Mouse (Mus musculus) midbrain, embryonic 16.5 days (tissue): Measurements from ENCODE around the gene Tmx1. TPM values are rescaled to one million over a fixed set of nuclear protein-coding genes. Genes with fewer than 3 reads are reported as not detected.

Experiments
- ATAC-seq: fragments of 200-750 bp; cut with Nextera tagmentation; 2 replicates; pipeline ENCODE4 v1.8.0; 2017; ENCODE audit warnings: moderate TSS enrichment
- H3K27ac ChIP-seq: fragments of 300-500 bp; sonication (generic); 2 replicates; pipeline ENCODE4 v1.5.1; 2014; ENCODE audit warnings: mild to moderate bottlenecking, low read length, mixed read lengths
- H3K27me3 ChIP-seq: fragments of 300-500 bp; sonication (generic); 2 replicates; pipeline ENCODE4 v1.6.1; 2014; ENCODE audit warnings: low read depth, low read length, mixed read lengths; ENCODE audit not compliant: control insufficient read depth, insufficient read depth
- H3K36me3 ChIP-seq: fragments of 300-500 bp; sonication (generic); 2 replicates; pipeline ENCODE4 v1.6.1; 2014; ENCODE audit warnings: mild to moderate bottlenecking, low read length, moderate library complexity, mixed read lengths; ENCODE audit not compliant: control insufficient read depth, insufficient read depth
- H3K4me1 ChIP-seq: fragments of 300-500 bp; sonication (generic); 2 replicates; pipeline ENCODE4 v1.6.1; 2014; ENCODE audit warnings: mild to moderate bottlenecking, low read length, mixed read lengths; ENCODE audit not compliant: control insufficient read depth, insufficient read depth
- H3K4me2 ChIP-seq: fragments of 300-500 bp; sonication (generic); 2 replicates; pipeline ENCODE4 v1.6.1; 2014; ENCODE audit warnings: mild to moderate bottlenecking, low read length, mixed read lengths
- H3K4me3 ChIP-seq: fragments of 300-500 bp; sonication (generic); 2 replicates; pipeline ENCODE4 v1.5.1; 2014; ENCODE audit warnings: low read depth, mild to moderate bottlenecking, low read length, moderate library complexity, mixed read lengths
- H3K9ac ChIP-seq: fragments of 300-500 bp; sonication (generic); 2 replicates; pipeline ENCODE4 v1.6.1; 2014; ENCODE audit warnings: low read depth, low read length, mixed read lengths
- H3K9me3 ChIP-seq: fragments of 300-500 bp; sonication (generic); replicated peaks from 2 replicates; pipeline ENCODE4 v1.6.1; 2014; ENCODE audit warnings: mild to moderate bottlenecking, low read length, mixed read lengths; ENCODE audit not compliant: control insufficient read depth, poor library complexity, severe bottlenecking
- WGBS: fragments of 180-500 bp; shearing (Covaris S2); extraction: QIAGEN DNeasy Blood & Tissue Kit; methylation state at CpG from one replicate; pipeline ENCODE4 v1.1.7; 2014; 5-methylcytosine and 5-hydroxymethylcytosine counted together
- polyA plus RNA-seq: library from polyadenylated mRNA; unstranded; fragments of >200 nt; fragmentation: Nextera tagmentation; extraction: Ambion mirVana; gene quantifications from 2 replicates; pipeline ENCODE4 v1.2.1, GENCODE M21; 2015

Tmx1 gene
- polyA plus RNA-seq, 1 experiment from 2014 or later, result 148 TPM

- Histone ChIP-seq H3K36me3 (no peaks in the 10 kb centered on the region), H3K27ac (no peak overlapping the region), H3K4me2 (no peak overlapping the region), H3K27me3 (no peaks in the 10 kb centered on the region), H3K9ac (no peak overlapping the region), H3K4me1 (no peaks in the 10 kb centered on the region), H3K4me3 (no peak overlapping the region), H3K9me3 (no peaks in the 10 kb centered on the region)
- 74% methylated on average over 16 of the region's 16 CpGs for WGBS
- no peak for ATAC-seq
Measured at GRCm38 (mm10) chr12:70476884-70477576, 24.1 kb downstream of the Tmx1 start.

GRCm38 (mm10) chr12:70477593-70478287 is 24.8 kb downstream of the Tmx1 start:
- no peak overlapping the region for H3K9ac ChIP-seq
- no peak overlapping the region for H3K4me3 ChIP-seq
- H3K4me2 ChIP-seq, result no peak overlapping the region
- no peak overlapping the region for H3K27ac ChIP-seq
- H3K4me1 ChIP-seq, result no peaks in the 10 kb centered on the region
- H3K27me3 ChIP-seq, result no peaks in the 10 kb centered on the region
- no peaks in the 10 kb centered on the region for H3K36me3 ChIP-seq
- WGBS, result 74% methylated on average over 16 of the region's 16 CpGs
- ATAC-seq, result no peak
- no peaks in the 10 kb centered on the region for H3K9me3 ChIP-seq

DNA sequence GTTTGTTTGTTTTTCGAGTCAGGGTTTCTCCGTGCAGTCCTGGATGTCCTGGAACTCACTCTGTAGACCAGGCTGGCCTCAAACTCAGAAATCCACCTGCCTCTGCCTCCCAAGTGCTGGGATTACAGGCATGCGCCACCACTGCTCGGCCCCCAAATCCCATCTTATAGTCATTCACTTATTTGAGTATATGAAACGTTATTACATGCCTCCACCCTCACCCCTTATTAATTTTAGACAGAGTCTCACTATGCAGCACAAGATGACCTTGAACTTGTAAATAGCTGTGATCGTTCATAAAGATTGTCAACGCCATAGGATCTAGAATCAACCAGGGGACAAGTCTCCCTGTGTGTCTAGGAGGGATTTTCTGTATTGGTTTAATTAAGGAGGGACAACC is 33.1 kb downstream of the Tmx1 start:
- WGBS, result 88% methylated on average over 7 of the region's 7 CpGs
- ATAC-seq, result no peak
- no peaks in the 10 kb centered on the region for H3K36me3 ChIP-seq

DNA sequence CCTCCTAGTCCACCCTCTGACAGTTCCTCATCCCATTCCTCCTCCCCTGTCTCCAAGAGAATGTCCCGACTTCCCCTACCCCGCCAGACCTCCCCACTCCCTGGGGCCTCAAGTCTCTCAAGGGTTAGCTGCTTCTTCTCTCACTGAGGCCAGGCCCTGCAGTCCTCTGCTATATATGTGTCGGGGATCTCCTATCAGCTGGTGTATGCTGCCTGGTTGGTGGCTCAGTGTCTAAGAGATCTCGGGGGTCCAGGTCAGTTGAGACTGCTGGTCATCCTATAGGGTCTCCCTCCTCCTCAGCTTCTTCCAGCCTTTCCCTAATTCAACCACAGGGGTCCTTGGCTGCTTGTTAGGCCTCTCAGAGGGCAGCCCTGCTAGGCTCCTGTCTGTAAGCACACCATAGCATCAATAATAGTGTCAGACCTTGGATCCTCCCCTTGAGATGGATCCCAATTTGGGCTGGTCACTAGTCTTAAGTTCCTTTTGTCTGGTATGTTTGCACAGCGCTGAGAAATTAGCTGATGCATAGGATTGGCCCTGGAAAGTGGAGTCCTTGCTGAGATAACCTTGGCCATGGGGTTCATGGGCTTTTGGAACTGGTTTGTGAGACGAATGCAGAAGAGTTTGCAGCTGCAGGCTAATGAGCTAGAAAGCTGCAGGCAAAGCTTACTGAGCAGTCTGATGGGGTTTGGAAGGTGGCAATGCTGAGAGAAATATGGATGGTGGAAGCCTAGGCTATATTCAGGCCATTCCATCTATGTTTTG is 34.0 kb downstream of the Tmx1 start:
- Histone ChIP-seq H3K4me2 (no peak overlapping the region), H3K27me3 (no peaks in the 10 kb centered on the region), H3K27ac (no peak overlapping the region), H3K4me3 (no peak overlapping the region), H3K9ac (no peak overlapping the region), H3K36me3 (no peaks in the 10 kb centered on the region), H3K4me1 (no peaks in the 10 kb centered on the region), H3K9me3 (no peaks in the 10 kb centered on the region)
- 84% methylated on average over 6 of the region's 6 CpGs for WGBS
- no peak for ATAC-seq

More for the DNA sequence above, 33.1 kb downstream of the Tmx1 start:
- H3K9me3 ChIP-seq, result no peaks in the 10 kb centered on the region
- H3K4me3 ChIP-seq, result no peak overlapping the region
- H3K27ac ChIP-seq, result no peak overlapping the region
- no peaks in the 10 kb centered on the region for H3K4me1 ChIP-seq
- H3K4me2 ChIP-seq, result no peak overlapping the region
- no peak overlapping the region for H3K9ac ChIP-seq
- H3K27me3 ChIP-seq, result no peaks in the 10 kb centered on the region

DNA sequence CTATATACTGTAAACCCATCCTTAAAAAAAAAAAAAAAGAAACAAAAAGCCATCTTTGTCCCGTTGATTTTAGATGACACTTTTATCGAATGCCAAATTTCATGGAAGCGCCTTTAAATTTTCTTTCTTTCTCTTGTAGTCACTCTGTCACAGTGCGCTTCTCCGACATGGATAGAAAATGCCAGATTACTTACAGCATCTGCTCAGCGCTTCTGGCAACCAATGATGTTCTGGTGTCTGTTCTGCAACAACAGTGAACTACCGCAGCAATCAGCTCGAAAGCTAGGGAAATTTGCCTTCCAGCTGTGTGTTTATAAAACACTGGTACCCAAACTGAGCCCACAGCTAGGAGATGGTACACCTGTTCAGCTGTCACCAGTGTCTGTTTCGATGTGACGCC is 39.5 kb downstream of the Tmx1 start:
- H3K27ac ChIP-seq, result no peak overlapping the region
- no peak overlapping the region for H3K4me2 ChIP-seq
- H3K36me3 ChIP-seq, result no peaks in the 10 kb centered on the region
- H3K4me3 ChIP-seq, result no peak overlapping the region
- H3K9me3 ChIP-seq, result no peaks in the 10 kb centered on the region
- H3K27me3 ChIP-seq, result no peaks in the 10 kb centered on the region
- H3K4me1 ChIP-seq, result 0 out of 2 replicates have a peak, but pooled peaks cover 2% of the 10 kb centered on the region
- 95% methylated on average over 10 of the region's 10 CpGs for WGBS
- no peak for ATAC-seq
- no peak overlapping the region for H3K9ac ChIP-seq

DNA sequence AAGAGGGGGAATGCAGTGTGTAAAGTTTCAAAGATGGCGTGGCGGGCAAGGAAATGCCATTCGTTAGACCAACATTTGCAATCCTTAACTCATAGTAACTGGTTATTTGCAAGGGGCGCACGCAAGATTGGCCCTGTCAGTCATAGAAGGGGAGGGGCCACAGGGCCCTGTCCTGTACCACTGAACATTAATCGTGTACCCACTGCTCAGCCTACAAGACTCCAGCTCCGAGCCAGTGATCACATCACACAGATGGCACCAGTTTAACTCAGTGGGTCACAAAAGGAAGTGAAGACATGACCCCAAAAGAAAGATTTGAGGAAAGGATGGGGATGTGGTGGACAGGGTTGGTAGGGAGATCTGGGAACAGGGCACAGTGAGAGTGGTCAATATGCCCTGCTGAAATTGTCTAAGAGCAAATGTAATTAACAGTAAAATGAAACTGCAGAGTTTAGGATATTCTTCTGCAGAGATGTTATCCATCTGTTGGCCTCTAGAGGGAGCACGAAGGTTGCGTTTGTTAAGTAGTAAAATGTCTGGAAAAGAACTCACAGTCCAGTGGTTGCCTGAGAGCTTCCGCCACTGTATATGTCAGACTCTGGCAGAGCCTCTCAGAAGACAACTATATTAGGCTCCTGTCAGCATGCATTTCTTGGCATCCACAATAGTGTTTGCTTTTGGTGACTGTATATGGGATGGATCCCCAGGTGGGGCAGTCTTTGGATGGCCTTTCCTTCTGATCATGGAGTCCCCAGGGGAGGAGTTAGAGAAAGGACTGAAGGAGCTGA is 41.8 kb downstream of the Tmx1 start:
- no peaks in the 10 kb centered on the region for H3K27me3 ChIP-seq
- 61% methylated on average over 10 of the region's 10 CpGs for WGBS
- H3K9me3 ChIP-seq, result no peaks in the 10 kb centered on the region
- no peak overlapping the region for H3K27ac ChIP-seq
- no peak overlapping the region for H3K4me2 ChIP-seq
- no peaks in the 10 kb centered on the region for H3K36me3 ChIP-seq
- H3K4me3 ChIP-seq, result no peak overlapping the region
- no peak overlapping the region; the same call in 1 of the 2 replicates for H3K9ac ChIP-seq
- H3K4me1 ChIP-seq, result 0 out of 2 replicates have a peak, but pooled peaks cover 4% of the 10 kb centered on the region
- peak; percentile 77 for ATAC-seq

DNA sequence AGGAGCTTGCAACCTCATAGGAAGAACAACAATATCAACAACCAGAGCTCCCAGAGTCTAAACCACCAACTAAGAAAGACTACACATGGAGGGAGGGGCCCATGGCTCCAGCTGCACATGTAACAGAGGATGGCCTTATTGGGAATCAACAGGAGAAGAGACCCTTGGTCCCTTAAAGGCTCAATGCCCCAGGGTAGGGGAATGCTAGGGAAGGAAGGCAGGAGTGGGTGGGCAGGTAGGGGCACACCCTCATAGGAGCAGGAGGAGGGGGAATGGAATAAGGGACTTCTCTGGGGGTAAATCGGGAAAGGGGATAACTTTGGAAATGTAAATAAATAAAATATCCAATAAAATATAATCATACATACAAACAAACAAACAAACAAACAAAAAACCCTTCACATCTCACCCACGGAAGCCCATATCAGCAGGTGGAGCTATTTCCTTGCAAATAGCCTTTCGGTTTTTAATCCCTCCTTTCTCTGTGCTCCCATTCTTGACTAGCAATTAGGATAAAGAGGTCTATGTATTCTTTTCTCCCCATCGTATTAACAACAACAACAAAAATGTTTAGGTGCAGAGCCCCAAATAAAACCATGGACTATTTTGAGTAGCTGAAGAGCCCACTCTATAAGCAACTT is 42.5 kb downstream of the Tmx1 start:
- Histone ChIP-seq H3K4me3 (no peak overlapping the region), H3K4me2 (no peak overlapping the region), H3K36me3 (no peaks in the 10 kb centered on the region), H3K9ac (no peak overlapping the region; the same call in 1 of the 2 replicates), H3K27ac (no peak overlapping the region), H3K27me3 (no peaks in the 10 kb centered on the region), H3K4me1 (0 out of 2 replicates have a peak, but pooled peaks cover 4% of the 10 kb centered on the region), H3K9me3 (no peaks in the 10 kb centered on the region)
- WGBS, result 43% methylated on average over 4 of the region's 4 CpGs
- peak; percentile 47 for ATAC-seq

DNA sequence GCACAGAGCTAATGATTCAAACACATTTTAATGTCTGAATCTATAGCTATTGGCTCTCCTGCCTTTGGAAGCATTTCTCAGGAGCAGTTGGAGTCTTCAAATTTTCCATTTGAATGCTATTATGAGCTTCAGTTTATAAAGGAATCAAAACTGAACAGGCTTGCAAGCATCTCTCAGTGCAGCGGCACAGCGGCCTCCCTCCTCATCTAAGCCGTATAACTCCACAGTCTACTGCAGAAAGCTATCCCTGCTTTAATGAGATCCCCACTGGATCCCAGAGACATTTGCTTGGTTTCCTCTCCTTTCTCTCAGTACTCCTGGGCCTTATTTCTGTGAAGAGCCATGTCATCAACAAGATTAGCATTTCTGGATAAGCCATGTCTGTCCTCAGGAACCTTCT is 45.2 kb downstream of the Tmx1 start:
- Histone ChIP-seq H3K4me2 (no peak overlapping the region), H3K27ac (no peak overlapping the region; the same call in 1 of the 2 replicates), H3K4me1 (0 out of 2 replicates have a peak, but pooled peaks cover 4% of the 10 kb centered on the region), H3K27me3 (no peaks in the 10 kb centered on the region), H3K9ac (no peak overlapping the region), H3K9me3 (no peaks in the 10 kb centered on the region), H3K4me3 (no peak overlapping the region), H3K36me3 (no peaks in the 10 kb centered on the region)
- WGBS, result 37% methylated on average over 3 of the region's 3 CpGs
- ATAC-seq, result no peak
